Mouse (Mus musculus) bone marrow, adult 2 months (tissue): Measurements from ENCODE around the gene Fyn. TPM values are rescaled to one million over a fixed set of nuclear protein-coding genes. Genes with fewer than 3 reads are reported as not detected.
A peak's percentile ranks its signal among the peaks of the same experiment; 100 is the strongest.

Experiments
- H3K27ac ChIP-seq: fragments of 200-500 bp; 2 replicates; pipeline ENCODE4 v1.5.1; 2012; ENCODE audit warnings: low read depth, mild to moderate bottlenecking, control low read depth, inconsistent platforms, low read length; ENCODE audit not compliant: control insufficient read depth, poor library complexity, insufficient read depth
- H3K4me1 ChIP-seq: fragments of 200-500 bp; 2 replicates; pipeline ENCODE4 v1.6.1; 2011; ENCODE audit warnings: low read length; ENCODE audit not compliant: control insufficient read depth, insufficient read depth
- H3K4me3 ChIP-seq: fragments of 200-500 bp; replicated peaks from 2 replicates; pipeline ENCODE3; 2011; ENCODE audit warnings: mild to moderate bottlenecking, low read depth, low read length, control low read depth; ENCODE audit not compliant: control insufficient read depth
- CTCF ChIP-seq: fragments of 200-500 bp; IDR thresholded peaks from 2 replicates; pipeline ENCODE4 v1.5.1; 2011; ENCODE audit warnings: low read length, control low read depth; ENCODE audit not compliant: control insufficient read depth, insufficient read depth
- POLR2A ChIP-seq: fragments of 200-500 bp; IDR thresholded peaks from 2 replicates; pipeline ENCODE4 v1.6.1; 2011; ENCODE audit warnings: low read depth, mild to moderate bottlenecking, control low read depth, low read length, borderline replicate concordance; ENCODE audit not compliant: control insufficient read depth
- WGBS: fragments of 180-500 bp; shearing (Covaris S2); methylation state at CpG from one replicate; pipeline ENCODE4 v1.1.7; 2018; 5-methylcytosine and 5-hydroxymethylcytosine counted together
- polyA plus RNA-seq: library from polyadenylated mRNA; stranded (reverse); fragments of >200 nt; gene quantifications from 2 replicates; pipeline ENCODE4 v1.2.4, GENCODE M21; 2011; ENCODE audit warnings: low replicate concordance; ENCODE audit not compliant: missing spikeins, insufficient read depth, insufficient read length

Gene Fyn
- polyA plus RNA-seq, 1 experiment, result 32.3 TPM

DNA sequence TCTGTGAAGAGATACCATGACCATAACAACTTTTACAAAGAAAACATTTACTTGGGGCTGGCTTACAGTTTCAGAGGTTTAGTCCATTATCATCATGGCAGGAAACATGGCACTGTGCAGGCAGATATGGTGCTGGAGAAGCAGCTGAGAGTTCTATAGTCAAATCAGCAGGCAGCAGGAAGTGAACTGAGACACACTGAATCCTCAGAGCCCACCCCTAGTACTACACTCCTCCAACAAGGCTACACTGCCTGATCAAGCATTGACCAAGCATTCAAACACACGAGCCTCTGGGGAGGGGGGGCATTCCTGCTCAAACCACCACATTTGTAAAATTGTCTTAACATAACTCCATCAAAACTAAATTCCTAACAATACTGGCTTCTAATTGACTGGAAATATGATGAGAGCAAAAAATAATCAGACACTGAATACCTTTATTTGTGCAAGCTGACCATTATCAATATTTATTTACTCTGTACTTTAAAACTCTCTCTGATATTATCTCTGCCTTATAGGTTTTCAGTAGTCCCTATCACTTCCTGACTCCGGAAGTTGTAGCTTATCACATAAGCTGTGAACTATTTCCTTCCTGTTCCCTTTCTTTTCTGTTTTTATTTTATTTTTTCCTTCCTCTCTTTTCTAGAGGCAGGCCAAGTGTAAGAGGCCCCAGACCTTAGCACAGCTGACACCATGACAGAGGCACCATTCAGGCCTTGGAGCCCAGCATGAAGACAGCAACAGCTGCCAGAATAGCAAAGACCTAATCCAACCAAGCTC lies 29.3 kb upstream of the Fyn start:
- WGBS, result 12% methylated on average over 2 of the region's 2 CpGs
- TF ChIP-seq POLR2A, result no peak
- TF ChIP-seq CTCF, result no peak
- no peak overlapping the region for H3K27ac ChIP-seq

DNA sequence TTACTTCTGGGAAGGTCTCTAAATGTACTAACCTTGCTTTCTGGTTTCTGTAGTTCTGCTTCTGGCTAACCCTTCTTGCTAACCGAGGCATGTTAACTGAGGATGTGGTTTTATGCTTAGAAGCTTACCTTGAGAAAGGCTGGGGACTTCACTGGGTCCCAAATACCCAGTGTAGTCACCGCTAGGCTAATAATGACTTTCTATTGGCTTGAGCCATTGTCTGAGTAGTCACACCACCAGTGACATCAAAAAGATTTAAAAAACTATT lies 28.8 kb upstream of the Fyn start:
- TF ChIP-seq POLR2A, result no peak
- TF ChIP-seq CTCF, result no peak
- H3K27ac ChIP-seq, result no peak overlapping the region
- WGBS, result 30% methylated on average over 2 of the region's 2 CpGs
- H3K4me3 ChIP-seq, result no peak overlapping the region
- H3K4me1 ChIP-seq, result peaks cover 2% of the 10 kb centered on the region; the same call in 1 of the 2 replicates

More for the DNA sequence above, 29.3 kb upstream of the Fyn start:
- no peak overlapping the region for H3K4me3 ChIP-seq
- H3K4me1 ChIP-seq, result peaks cover 2% of the 10 kb centered on the region; the same call in 1 of the 2 replicates

DNA sequence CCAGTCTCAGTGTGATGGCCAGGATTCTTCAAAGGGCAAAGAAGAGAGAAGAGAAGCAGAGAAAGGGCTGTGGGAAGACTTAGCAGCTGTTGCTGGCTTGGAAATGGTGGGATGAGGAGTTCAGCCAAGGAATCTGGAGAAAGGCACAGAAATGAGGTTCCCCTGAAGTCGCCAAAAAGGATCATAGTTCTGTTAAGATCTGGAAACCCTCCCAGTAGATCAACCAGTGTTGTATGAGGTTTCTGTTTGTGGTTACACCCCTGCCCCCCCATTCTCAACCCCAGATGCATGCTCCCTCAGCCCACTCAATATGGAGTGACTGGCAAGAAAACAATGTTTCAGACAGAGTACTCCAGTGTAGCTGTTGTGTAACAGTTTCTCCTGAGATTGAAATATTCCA lies 25.1 kb upstream of the Fyn start:
- H3K4me1 ChIP-seq, result peaks cover 2% of the 10 kb centered on the region; the same call in 1 of the 2 replicates

DNA sequence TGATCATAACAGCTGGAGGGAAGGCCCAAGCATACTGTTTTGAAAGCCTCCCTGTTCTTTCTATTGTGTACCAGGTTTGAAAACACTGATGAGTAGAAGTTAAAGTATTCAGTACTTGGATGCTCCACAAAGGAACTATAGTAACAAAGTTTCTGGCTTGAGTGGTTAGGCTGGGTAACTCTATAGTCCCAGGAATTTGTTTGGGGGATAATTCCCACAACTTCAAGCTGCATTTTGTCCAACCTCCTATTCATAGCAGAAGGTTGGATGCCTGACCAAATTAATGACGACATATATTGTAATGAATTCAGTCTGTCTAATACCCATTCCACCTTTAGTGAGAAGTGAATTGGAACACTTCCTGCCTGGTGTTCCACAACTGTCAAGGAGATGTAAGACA lies 22.7 kb upstream of the Fyn start:
- TF ChIP-seq POLR2A (no peak), CTCF (no peak)
- Histone ChIP-seq H3K27ac (no peak overlapping the region), H3K4me3 (no peak overlapping the region), H3K4me1 (no peaks in the 10 kb centered on the region)
- WGBS, result 76% methylated on average over 1 of the region's 1 CpGs

More for the DNA sequence above, 25.1 kb upstream of the Fyn start:
- WGBS, result 23% methylated on average over 1 of the region's 1 CpGs
- H3K4me3 ChIP-seq, result no peak overlapping the region
- H3K27ac ChIP-seq, result no peak overlapping the region
- TF ChIP-seq CTCF (no peak), POLR2A (no peak)

DNA sequence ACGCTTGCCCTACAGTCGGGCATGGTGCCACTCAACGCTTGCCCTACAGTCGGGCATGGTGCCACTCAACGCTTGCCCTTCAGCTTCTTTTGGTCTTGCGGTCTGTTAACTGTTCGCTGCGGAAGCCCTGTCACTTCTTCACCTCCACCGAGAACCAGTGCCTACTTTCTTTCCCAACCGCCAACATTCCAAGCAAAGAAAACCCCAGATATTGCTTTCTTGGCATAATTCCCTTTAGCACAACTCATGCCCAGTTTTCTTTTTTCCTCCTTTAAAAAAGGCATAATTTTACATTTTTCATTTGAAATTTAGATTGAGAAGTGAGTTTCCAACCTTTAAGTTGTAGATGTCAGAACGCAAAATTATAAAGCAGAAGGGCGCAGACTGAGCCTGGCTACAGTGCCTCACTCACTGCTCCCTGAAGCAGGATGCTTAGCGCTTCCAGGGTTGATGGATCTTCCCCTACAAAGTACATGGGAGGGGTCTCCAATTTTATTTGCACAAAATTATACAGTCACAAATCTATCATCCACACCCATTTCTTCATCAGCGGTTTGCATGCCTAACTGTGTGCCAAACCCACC lies 18.8 kb upstream of the Fyn start:
- no peak for TF ChIP-seq CTCF
- no peak for TF ChIP-seq POLR2A
- H3K4me3 ChIP-seq, result no peak overlapping the region
- H3K4me1 ChIP-seq, result no peaks in the 10 kb centered on the region
- H3K27ac ChIP-seq, result no peak overlapping the region
- WGBS, result 91% methylated on average over 14 of the region's 14 CpGs

DNA sequence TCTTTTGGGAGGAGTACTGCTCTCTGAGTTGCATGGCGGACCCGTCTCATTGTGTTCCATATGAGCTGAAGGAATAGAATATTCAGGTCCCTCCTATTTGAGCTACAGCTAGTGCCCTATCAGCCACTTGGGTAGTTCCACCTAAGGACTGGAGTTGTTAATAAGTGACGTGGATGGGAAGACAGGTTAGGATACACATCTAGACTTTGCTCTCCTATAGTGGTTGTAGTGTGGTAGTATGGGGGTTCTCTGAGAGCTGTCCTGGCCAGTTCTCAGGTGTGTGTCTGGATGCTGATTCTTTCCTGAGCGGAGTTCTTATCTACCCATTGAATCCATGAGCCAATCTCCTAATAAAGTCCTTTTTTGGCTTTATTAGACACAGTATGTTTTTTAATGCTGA lies 4.5 kb upstream of the Fyn start:
- TF ChIP-seq POLR2A (no peak), CTCF (no peak)
- 83% methylated on average over 4 of the region's 4 CpGs for WGBS
- H3K4me1 ChIP-seq, result no peaks in the 10 kb centered on the region
- H3K27ac ChIP-seq, result no peak overlapping the region
- no peak overlapping the region for H3K4me3 ChIP-seq

DNA sequence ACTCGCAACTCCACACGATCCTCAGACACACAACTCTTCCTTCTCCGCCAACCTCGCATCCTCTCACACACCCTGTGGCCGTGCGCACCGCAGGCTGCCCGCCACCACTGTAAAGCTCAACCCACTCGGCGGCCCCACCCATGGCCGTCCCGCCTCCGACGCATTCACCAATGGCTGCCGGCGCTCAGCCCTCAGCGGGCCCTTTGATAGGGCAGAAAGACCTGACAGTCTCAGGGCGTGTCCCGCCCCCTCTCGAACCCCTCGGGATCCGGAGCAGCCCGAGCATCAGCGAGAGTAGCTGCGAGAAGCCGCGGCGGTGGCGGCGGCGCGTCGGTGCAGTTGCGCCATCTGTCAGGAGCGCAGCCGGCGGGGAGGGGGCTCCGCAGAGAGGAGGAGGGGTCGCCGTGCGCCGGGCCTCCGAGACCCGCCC lies 862 bp downstream of the Fyn start:
- TF ChIP-seq CTCF (no peak), POLR2A (peak; percentile 43; the same call in 1 of the 2 replicates)
- peak overlapping the region; percentile 81 for H3K27ac ChIP-seq
- peaks cover 1% of the 10 kb centered on the region; the same call in 1 of the 2 replicates for H3K4me1 ChIP-seq
- H3K4me3 ChIP-seq, result peak overlapping the region; percentile 67
- WGBS, result under 1% methylated on average over 44 of the region's 44 CpGs

DNA sequence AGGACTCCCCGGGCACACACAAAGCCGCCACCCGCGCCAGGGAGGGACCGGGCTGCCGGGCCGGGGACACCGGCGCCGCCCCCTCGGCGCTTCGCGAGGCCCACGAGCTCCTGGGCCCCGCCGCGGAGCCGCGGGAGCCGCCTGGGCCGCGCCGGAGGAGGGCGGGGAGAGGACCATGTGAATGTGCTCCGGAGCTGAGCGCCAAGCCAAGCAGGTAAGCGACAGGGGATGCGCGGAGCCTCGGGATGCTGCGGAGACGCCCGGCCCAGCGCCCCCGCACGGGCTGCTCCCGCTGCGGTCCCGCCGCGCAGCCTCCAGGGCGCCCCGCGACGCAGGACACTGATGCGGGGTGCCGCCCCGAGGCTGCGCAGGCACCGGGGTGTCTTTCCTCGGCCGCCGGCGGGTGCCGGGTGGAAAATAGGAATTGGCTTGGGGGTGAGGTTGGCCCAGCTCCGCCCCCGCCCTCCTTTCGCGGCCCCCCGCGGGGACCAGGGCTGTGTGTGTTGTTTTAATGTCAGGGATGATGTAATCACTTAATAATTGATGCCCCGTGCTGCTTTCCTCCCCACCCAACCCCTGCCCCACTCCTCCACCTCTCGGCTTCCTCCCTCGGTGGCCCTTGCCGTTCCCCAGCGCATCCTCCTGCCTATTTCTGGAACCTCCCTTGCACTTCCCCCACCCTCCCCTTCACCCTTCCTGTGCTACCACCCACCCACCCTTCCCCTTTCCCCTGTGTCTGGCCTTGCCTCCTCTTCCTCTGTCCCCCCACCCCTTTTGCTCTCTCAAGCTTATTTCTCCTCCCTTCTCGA lies 1.5 kb downstream of the Fyn start:
- TF ChIP-seq POLR2A (no peak), CTCF (no peak)
- peak overlapping the region; percentile 58 for H3K4me3 ChIP-seq
- H3K4me1 ChIP-seq, result peaks cover 1% of the 10 kb centered on the region; the same call in 1 of the 2 replicates
- WGBS, result under 1% methylated on average over 67 of the region's 68 CpGs
- H3K27ac ChIP-seq, result peak overlapping the region; percentile 81
